Mouse (Mus musculus): ENCODE measurements around the gene Cherp.

DNA sequence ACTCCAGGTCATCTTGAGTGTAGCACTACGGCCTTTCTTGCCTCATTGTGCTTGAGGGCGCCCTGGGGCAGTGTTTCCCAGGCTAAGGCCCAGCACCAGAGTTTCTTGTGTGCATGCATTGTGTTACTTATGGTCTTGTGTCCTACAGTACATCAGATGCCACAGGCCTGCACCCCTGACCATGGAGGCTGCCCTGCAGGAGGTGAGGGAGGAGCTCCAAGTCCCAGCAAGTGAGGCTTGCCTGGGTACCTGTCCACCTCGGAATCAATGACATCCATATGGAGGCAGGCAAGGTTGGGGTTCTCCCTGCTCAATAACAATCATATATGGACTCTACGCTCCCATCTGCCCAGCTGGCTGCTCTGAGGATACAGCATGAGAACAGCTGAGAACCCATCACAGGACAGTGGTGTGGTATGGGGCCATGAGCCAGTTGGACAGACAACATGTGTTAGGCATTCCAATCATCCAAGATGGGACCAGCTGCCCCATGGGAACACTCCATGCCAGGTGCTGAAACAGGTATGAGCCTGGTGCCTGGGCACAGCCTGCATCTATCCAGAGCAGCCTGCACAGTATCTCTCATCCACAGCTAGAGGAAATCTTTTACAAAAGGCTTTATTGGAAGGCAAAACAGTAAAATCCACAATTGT is 15.0 kb downstream of the Cherp start:
- TF ChIP-seq CTCF (IDR thresholded peaks at IDR 0.05; ENCODE audit: low read depth) (no peak), EP300 (optimal IDR thresholded peaks at IDR 0.05) (no peak)

Measured in stomach, postnatal 0 days (tissue).